Mouse (Mus musculus) NIH3T3 (cell line): ENCODE measurements around the gene Eaf1.

Experiments
- DNase-seq: peaks from one replicate; pipeline ENCODE4 v3.0.0-alpha.2; 2012; ENCODE audit warnings: low read depth

The Eaf1 gene

DNA sequence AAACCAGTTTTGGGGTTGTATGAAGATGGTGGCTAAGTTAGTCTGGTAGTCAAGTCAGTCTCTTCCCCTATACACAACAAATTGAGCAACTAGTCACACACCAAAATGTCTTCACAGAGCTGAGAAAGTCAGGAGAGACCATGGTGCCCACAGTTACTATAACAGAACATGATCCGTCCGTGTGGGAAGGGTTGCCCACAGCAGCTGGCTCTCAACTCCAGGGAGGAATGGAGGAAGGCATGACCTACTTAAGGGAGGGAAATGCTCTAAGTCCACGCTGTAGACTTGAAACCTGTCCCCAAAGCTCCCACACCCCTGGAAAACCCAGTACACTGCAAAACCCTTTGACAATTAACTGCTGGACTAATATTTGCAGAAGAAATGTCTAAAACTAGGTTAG, 16.1 kb downstream of the Eaf1 start:
- no peak for DNase-seq

DNA sequence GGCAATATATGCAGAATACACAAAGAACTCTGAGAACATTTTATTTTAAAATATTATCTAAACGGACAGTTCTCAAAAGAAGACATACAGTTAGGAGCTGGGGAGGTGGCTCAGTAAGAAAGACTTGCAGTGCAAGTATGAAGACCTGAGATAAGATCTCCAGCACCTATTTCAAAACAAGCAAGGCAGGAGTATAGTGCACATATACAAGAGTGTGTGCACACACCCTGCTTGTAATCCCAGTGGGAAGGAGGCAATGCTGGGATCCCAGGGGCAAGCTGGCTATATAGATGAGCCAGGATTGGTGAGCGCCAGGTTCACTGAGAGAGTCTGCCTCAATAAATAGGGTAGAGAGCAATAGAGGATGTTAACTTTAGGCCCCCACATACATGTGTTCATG, 21.7 kb downstream of the Eaf1 start:
- no peak for DNase-seq

DNA sequence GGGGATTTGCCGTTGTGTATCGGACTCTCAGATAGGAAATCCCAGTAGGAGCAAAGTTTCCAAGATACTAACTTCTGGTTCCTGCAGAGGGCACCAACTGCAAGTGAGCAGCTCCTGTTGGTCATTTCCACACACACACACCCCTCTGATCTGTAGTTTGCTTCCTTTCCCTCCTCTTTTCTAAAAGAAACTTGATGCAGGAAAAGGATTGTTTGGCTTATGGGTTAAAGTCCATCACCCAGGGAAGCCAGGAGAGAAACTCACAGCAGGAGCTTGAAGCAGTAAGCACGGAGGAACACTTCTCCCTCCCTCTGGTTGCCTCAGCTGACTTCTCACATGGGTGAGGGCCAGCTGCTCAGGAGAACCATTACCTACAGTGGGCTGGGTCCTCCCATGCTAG, 25.0 kb downstream of the Eaf1 start:
- peak; percentile 68 for DNase-seq

DNA sequence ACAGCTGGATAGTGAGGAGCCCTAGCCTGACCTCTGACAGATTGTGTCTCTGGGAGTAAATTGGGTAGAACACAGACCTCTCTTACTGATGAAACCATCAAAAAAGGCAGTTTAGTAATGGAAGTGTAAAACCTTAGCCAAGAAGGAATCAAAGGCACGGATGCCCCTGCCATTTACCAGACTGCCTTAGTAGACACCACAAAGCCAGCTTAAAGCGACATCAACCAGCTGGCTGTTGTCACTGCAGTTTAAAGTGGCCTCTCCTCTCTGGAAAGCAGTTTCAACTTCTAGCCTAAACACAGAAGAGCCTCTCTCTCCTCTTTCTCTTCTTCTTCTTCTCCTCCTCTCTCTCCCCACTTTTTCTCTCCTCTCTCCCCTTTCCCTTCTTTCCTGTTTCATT, 27.1 kb downstream of the Eaf1 start:
- DNase-seq = no peak

DNA sequence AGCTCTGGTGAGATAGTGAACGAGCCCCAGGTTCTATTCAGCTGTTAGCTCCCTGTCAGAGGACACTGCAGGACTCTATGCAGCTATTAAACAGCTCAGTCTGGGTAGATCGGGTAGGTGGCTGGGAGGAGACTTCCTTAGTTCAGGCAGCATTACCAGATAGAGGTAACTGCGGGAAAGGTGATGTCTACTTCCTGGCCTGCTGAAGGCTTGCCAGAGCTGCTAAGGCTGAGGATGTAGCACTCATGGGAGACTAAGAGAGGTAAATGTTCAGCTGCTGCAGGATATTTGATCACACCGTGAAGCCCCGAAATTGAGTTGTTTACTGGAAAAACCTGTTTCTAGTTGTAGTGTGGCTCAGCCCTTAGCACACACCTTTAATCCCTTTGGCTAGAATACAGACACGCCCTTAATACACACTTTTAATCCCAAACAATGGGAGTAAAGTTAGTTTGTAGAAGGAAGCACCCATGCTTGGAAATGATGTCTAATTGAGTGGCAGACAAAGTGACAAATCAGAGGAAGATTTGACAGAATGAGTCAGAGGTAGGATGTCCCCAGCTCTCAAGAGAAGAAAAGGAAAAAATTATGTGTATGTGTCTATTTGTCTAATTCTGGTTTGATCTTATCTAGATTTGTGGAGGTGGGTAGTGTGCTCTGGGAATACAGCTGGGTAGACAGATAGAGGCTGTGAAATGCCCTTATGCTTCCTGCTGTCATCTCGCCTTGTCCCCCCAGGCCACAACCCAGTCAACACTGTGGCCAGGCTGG, 31.0 kb downstream of the Eaf1 start:
- DNase-seq = peak; percentile 30

DNA sequence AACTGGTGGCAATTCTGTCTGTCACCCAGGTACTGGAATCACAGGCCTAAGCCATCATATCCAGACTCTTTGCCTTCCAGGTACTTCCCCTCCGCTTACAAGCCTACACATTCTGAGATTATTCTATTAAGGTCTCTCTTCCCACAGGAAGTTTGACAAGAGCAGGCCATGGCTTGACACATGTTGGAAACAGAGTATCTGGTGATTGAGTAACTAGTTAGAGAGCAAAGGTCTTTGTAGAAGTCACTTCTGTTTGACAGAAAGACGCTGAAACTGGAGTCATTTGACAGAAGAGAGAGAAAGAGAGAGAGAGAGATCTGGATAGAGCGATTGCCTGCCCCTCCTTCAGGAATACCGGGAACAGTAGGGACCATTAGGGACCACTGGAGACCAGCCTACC, 36.6 kb downstream of the Eaf1 start:
- DNase-seq = no peak

DNA sequence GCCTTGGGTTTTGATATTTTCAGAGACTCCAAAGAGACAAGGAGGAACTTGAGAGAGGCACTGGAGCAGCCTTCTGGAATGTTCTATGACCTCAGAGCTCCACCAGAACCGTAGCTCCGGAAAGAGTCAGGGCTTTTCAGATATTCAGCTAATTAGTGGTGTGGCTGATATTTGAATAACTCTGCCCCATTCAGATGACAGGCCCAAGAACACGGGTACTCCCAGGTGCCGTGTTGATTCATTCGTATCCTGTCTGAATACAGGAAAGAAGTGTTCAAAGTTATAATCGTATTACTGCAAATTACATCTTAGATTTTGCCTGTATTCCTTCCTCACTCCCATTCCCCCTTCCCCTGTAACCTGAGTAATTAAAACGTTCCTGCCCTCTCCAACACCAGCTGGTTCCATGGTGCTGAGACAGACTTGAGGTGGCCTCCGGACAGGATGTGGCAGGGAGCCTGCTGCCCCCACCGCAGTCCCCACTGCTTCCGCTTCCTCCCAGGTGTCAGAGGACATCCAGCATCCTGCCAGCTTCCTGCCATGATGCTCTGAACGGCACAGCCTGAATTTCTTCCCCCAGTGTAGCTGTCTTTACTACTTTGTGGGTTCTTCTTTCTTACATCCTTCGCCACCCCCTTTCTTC, 37.4 kb downstream of the Eaf1 start:
- DNase-seq = no peak

DNA sequence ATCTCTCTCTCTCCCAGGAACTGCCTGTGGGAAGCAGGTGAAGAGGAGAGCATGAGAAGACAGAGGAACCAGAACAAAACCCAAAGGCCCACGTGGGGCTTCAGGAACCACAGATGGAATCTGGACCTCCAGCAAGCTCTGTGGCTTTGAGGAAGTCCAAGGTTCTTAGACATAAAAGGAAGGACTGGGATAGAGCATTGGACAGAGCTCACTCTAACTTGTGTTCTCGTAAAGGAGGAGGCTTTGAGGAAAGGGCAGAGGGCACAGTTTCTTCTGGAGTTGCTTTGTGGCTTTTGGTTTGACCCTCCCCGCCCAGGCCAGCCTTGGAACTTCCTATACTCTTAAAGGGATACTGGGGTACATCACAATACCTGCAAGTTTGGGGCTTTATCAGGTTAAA, 38.5 kb downstream of the Eaf1 start:
- DNase-seq = no peak

DNA sequence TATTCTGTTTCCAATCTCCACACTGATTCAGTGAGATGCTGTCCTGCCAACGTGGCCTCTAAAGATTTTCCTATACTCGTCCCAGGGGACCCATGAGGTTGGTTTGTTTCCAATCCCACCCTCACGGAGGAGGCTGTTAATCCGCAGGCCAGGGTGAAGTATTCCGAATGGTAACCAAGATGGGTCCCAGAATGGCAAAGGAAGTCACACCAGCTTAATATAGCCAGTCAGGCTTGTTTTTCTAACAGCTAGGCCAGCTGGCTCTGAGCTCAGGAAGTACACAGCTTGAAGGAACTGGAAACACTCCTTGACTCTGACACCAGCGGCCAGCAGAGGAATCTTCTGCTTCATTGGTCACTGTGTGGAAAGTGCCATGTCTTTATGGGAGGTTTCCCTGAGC, 43.1 kb downstream of the Eaf1 start:
- DNase-seq = no peak

DNA sequence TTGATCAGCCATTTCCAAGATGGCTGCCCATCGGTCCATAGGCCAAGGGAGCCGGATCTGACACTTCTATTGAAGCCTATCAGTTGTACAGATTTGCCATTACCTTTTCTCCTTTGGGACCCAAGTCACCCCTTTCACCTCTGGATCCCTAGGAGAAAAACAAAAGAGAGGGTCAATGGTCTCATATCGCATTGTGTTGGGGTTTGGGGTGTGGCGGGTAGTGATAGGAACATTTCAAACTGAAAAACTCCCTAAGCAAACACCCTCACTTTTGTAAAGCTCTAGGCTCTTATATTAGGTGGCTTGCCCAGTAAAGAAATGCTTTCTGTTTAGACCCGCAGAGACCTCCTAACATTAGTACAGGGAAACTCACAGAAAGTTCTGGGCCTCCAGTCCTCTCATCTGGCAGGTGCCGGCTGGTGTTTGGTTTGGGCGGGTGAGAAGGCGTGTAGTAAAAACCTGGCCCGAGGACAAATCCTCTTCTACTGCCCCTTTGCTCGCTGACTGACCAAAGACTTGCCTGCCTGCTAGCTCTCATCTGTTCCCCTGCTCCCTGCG, 49.8 kb downstream of the Eaf1 start:
- no peak for DNase-seq

DNA sequence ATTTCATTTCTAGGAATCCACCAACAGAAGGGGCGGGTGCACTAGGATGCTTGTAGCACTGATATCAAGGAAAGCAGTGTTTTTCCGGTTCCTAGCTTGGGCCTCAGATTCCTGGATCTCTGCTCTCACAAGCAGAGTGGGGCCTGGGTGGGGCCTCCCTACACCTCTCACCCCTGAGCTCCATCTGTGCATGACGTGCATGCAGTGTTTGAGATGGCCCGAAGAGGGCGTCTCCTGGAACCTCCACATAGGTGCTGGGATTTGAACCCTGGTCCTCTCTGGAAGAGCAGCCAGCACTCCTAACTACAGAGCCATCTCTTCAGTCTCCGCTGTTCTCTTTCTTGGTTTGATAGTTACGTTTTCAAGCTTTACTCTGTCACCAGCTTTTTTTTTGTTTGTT, 60.8 kb downstream of the Eaf1 start:
- no peak for DNase-seq

DNA sequence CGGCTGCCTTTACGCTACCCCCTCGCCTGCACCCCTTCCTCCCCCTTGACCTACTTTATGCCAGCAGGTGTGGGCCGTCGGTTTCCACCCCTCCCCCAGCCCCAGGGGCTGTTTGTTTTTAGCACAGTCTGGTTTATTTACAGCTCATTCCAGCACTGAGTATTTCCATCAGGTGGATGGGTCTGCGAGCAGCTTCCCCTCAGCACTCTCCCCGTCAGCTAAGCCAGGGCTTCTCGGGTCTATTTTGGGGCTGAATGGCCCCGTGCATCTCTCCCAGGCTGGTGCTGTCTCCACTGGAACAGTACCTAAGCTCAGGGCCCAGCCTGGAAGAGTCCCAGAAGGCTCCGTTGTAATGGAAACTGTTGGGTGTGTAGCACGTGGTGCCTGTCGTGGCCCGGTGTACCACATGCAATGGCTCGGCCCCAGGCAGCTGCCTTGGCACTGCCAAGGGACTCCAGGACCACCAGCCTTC, 61.8 kb downstream of the Eaf1 start:
- DNase-seq = no peak

DNA sequence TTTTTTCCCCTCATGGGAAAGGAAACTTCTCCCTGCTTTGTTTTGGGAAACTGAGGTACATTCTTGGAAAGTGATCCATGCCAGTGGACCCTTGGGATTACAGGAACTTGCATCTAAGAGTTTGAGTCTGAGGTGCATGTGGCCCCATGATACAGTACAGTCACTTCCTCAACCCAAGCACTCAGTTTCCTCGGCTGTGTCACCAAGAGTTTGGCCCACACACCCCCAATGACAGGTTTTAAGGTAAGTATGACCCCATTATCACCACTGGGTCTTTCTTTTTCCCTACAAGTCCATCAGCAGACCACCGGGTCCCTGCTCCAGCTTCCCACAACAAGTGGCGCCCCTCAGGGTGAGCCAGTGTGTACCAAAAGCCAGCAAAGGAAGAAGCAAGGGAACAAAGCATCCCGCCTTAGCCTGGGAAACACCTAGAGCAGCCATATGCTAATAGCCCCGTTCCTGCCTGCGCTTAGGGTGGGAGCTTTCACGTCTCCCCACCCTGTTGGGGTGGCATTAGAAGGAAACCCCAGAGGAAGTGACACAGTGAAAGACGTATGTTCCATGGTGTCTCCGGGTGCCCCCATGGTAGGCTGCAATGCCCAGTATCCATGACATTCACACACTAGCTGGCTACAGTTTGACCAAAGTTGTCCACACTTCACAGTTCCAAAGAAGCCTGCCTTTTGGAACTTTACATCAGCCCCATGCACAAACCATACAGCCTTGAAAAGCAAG, 62.5 kb downstream of the Eaf1 start:
- no peak for DNase-seq

DNA sequence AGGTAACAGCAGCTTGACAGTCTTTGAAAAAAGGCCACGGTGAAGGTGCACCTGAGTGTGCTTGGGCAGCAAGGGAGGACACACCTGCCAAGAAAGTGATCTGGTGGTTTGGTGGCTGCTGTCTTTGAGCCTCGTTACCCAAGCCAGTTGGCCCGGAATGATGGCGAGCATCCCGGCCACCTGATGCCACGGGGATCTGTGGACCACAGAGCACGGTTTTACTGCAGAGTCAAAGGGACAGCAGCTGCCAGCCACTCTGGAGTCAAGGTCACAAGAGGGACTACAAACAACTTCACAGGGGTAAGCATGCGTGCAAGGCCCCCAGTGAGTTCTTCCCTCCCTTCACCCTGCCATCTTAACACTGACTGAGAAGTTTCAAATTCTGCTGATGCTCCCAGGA, 63.1 kb downstream of the Eaf1 start:
- no peak for DNase-seq

DNA sequence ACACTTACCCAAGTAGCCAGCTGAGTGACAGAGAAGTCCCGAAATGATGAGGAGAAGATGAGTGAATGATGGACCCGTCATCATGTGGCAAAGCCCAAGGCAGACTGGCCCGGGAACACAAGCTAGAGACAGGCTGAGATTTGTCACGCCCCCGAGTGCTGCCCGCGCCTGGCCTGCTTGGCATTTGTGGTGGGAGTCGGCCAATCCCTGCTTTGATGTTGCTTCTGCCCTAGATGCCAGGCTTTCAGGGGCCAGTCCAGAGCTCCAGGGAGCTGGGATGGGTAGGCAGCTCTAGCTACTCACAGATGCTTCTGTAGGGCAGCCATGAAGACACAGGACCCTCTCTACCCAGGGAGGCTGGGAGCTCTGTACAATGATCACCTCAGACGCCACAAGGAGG, 63.6 kb downstream of the Eaf1 start:
- DNase-seq = no peak

DNA sequence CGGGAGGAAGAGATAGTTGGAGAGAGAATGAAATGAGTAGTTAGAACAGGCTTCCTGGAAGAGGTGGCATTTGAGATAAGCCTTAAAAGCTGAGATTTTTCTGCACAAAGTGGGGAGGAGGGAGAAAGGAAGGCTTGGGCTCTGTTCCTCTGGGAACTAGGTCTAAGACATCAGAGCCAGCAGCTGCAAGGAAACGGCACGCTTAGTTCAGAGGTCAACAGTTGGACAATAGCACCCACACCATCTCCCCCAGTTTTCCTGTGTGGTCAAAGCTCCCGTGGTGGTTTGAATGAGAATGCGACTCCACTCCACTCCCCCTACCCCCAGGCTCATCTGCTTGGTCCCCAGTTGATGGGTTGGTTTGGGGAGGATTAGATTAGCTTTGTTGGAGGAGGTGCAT, 65.0 kb downstream of the Eaf1 start:
- DNase-seq = no peak
